Mouse (Mus musculus) lung, adult 18-20 months (tissue): Measurements from ENCODE around the gene Pter.

ENCODE experiments used
- DNase-seq, 2 experiments: peaks; one replicate each; pipeline ENCODE4 v3.0.0; 2022; ENCODE audit warnings: mixed read lengths in 2 of 2

Gene Pter

GRCm38 (mm10) chr2:13009261-13009972, 85.6 kb downstream of the Pter start:
- DNase-seq = no peak

GRCm38 (mm10) chr2:13010030-13010459, 86.2 kb downstream of the Pter start:
- no peak for DNase-seq

GRCm38 (mm10) chr2:13010460-13011341, 86.9 kb downstream of the Pter start:
- DNase-seq = no peak

- no peak for DNase-seq
Observed at GRCm38 (mm10) chr2:13011472-13011871, 87.6 kb downstream of the Pter start, which contains the start of gene C1ql3. Gene C1ql3, minus strand, starts transcription at chr2:13011806.

- no peak for DNase-seq
Observed at GRCm38 (mm10) chr2:13011973-13012372, 88.1 kb downstream of the Pter start.

- no peak for DNase-seq
Observed at GRCm38 (mm10) chr2:13018382-13018781, 94.5 kb downstream of the Pter start.

GRCm38 (mm10) chr2:13018861-13019260, 95.0 kb downstream of the Pter start:
- DNase-seq = no peak

- DNase-seq = no peak
Observed at GRCm38 (mm10) chr2:13038772-13039171, 114.9 kb downstream of the Pter start.

GRCm38 (mm10) chr2:13039785-13040184, 115.9 kb downstream of the Pter start:
- no peak for DNase-seq

- DNase-seq = no peak
Observed at GRCm38 (mm10) chr2:13044555-13044954, 120.7 kb downstream of the Pter start.

- no peak for DNase-seq
Observed at GRCm38 (mm10) chr2:13048649-13049048, 124.8 kb downstream of the Pter start.
